Mouse (Mus musculus) inflammation-experienced regulatory T-cells, adult 6 months (primary cell): ENCODE measurements around the gene Inha. TPM values are rescaled to one million over a fixed set of nuclear protein-coding genes. Genes with fewer than 3 reads are reported as not detected.

Experiments used
- ATAC-seq: one replicate; pipeline ENCODE4 v1.8.0; 2017
- polyA plus RNA-seq, 3 experiments: library from polyadenylated mRNA; unstranded; fragments of 100-300 nt; shearing (Covaris generic); gene quantifications; one replicate each; pipeline ENCODE4 v1.2.1; 2017

The Inha gene
- polyA plus RNA-seq, 3 experiments from 2014 or later = not detected

DNA sequence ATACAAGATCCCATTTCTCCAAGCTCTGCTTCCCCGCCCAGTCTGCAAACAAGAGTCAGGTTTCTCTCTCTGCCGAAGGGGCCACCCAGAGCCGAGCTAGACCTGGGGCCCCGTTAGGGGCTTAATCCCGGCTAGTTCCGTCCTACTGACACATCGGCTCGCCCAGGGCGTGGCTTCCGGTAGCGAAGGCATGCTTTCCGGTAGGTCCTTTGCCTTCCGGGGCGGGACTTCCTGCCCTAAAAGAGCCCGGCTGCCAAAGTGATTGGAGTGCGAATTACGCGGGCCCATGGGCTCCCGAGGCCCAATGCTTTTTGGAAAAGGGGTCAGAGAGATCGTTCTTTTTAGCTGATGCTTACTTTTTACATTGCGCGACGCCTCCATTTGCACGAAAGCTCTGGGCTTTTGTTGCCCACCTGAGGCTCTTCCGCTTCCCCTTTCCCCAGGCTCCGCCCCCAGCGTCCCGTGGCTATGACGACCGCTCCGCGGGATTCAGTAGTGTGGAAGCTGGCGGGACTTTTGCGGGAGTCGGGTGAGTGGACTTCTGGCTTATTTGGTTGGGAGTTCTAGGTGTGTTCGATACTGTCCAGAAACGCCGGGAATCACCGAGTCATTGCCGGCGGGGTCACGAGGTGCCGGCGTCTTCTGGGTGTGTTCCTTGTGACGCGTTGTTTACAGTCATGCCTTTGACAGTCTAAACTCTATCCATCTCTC is 14.6 kb downstream of the Inha start, which contains the start of gene Stk11ip:
Stk11ip (plus strand) TSS at position 209 of the 711 bp plus-strand sequence.
- ATAC-seq = peak; percentile 93

- no peak for ATAC-seq
Observed at GRCm38 (mm10) chr1:75524679-75525078, 17.8 kb downstream of the Inha start.

GRCm38 (mm10) chr1:75530546-75530945 is 23.7 kb downstream of the Inha start:
- ATAC-seq = no peak

DNA sequence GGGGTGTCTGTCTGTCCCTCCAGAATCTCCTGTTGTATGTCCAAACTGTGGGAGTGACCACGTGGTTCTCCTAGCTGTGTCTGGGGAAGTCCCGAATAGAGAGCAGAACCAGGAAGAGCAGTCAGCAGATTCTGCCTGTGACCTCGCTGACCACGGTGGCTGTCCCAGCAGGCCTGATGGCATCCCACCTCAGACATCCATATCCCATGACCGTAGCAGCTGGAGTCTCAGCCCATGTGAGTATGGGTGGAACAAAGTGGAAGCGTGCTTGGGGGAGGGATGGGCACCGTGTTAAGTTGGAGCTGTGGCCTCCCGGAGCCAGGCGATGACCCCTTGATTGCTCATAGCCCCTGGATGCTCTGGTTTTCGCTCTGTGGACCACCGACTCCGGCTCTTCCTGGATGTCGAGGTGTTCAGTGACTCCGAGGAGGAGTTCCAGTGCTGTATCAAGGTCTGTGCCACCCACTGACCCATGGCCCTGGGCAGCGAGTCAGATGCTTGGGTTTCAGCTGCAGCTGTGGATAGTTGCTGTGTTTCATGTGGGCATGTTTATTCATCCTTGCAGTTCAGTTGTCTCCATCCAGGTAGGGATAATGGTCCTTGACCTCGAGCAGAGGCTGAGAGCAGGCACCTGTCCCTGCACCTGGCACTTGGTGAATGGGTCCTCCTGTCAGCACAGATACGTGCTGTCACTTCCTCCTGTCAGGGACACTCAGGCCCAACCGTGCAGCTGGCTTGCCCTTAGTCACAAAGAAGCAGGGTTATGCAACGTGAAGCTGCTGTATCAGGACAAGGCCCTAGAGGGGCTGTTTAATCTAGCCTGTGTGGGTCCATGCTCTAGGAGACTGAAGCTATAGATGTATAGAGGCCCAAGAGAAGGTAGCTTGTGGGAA is 25.6 kb downstream of the Inha start:
- no peak for ATAC-seq

DNA sequence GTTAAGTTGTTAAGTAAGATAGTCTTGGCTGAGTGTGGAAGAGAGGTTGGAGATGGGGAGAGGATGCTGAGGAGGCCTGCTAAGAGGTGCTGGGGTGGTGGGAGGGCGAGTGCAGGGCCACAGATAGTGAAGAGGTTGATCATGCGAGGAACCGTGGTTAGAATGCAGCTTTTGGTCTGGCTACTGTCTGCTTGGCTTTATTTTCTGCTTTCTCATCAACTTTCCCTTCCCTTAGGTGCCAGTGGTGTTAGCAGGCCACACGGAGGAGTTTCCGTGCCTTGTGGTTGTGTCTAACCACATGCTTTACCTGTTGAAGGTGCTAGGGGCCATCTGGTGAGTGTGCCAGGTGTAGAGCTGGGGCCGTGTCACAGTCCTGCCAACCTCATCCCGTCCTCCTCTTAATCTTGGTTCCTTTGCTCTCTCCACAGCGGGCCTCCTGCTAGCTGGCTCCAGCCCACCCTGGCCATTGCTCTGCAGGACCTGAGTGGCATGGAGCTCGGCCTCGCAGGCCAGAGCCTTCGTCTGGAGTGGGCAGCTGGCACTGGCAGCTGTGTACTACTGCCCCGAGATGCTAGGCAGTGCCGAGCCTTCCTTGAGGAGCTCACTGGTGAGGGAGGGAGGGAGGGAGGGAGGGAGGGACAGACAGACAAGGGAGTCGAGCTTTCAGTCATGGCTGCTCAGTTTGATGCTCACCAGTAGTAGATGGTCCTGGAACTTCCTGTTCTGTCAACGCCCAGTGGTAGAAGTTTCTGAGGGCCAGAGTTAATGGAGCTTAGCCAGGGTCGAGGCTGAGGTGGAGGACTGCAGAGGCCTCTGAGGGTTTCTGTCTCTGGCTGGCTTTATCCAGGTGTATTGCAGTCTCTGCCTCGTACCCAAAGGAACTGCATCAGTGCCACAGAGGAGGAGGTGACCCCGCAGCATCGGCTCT is 26.7 kb downstream of the Inha start:
- no peak for ATAC-seq

GRCm38 (mm10) chr1:75537587-75537986 is 30.7 kb downstream of the Inha start:
- no peak for ATAC-seq

GRCm38 (mm10) chr1:75538597-75539190 is 31.8 kb downstream of the Inha start:
- no peak for ATAC-seq

GRCm38 (mm10) chr1:75541496-75541895 is 34.6 kb downstream of the Inha start:
- no peak for ATAC-seq

- ATAC-seq = no peak
Observed at GRCm38 (mm10) chr1:75544351-75544750, 37.5 kb downstream of the Inha start.

- no peak for ATAC-seq
Observed at GRCm38 (mm10) chr1:75545965-75546956, 39.4 kb downstream of the Inha start, which contains the start of gene Slc4a3. Slc4a3 (plus strand) TSS chr1:75546266.

DNA sequence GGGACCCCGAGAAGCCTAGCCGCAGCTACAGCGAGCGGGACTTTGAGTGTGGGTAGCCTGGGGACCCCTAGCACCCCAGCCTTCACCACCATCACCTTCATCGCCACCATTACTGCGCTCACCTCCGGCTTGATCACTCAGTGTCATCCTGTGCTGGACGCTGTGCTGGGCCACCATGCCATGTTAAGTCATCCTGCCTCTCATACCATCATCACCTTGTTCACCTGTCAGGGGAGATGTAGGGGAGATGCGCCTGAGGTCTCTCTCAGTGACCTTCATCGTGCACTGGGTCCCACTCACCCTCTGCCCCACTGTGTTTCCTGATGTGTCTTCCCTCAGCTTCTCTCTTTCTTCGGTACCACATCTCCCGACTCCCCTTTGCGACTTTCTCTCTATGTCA is 40.5 kb downstream of the Inha start:
- no peak for ATAC-seq

DNA sequence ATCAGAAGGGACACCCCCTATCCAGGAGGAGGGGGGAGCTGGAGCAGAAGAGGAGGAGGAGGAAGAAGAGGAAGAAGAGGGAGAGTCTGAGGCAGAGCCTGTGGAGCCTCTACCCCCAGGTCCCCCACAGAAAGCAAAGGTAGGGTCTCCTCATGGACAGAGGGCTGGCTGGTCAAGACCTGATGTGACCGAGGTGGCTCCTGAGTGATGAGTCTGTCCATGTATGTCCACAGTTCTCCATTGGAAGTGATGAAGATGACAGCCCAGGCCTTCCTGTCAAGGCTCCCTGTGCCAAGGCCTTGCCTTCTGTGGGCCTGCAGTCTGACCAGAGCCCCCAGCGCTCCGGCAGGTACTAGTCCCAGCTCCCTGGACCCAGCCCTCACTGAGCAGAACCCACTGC is 41.2 kb downstream of the Inha start:
- no peak for ATAC-seq

GRCm38 (mm10) chr1:75548871-75549270 is 42.0 kb downstream of the Inha start:
- ATAC-seq = no peak

GRCm38 (mm10) chr1:75549289-75550279 is 42.7 kb downstream of the Inha start:
- ATAC-seq = no peak

GRCm38 (mm10) chr1:75550586-75550985 is 43.7 kb downstream of the Inha start:
- no peak for ATAC-seq

DNA sequence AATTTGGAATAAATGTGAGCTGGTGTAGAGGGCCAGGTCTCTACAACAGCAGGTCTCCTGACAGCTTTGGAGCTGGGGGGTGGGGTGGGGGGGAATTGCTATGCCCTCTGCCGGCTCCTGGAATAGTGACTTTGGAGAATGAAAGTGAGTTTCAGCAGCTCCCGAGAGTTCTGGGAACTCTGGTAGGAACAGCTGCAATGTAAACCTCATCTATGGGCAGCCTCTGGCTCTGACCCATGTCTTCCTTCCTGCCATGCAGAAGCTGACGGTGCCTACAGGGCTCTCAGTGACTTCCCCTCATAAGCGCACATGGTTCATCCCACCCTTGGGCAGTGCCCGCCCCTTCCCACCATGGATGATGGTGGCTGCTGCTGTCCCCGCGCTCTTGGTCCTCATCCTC is 48.8 kb downstream of the Inha start:
- no peak for ATAC-seq

- no peak for ATAC-seq
Observed at GRCm38 (mm10) chr1:75556143-75556781, 49.4 kb downstream of the Inha start.

- no peak for ATAC-seq
Observed at GRCm38 (mm10) chr1:75557041-75557440, 50.2 kb downstream of the Inha start.
